Mouse (Mus musculus) inflammation-experienced regulatory T-cells, adult 6 months (primary cell): ENCODE measurements around the gene Ppp2r5b. TPM values are rescaled to one million over a fixed set of nuclear protein-coding genes. Genes with fewer than 3 reads are reported as not detected.
A peak's percentile ranks its signal among the peaks of the same experiment; 100 is the strongest.

Experiments
- ATAC-seq: one replicate; pipeline ENCODE4 v1.8.0; 2017
- polyA plus RNA-seq, 3 experiments: library from polyadenylated mRNA; unstranded; fragments of 100-300 nt; shearing (Covaris generic); gene quantifications; one replicate each; pipeline ENCODE4 v1.2.1; 2017

The Ppp2r5b gene
- polyA plus RNA-seq, 3 experiments from 2014 or later = 1.7 to 3.3 (median 2.2) TPM

DNA sequence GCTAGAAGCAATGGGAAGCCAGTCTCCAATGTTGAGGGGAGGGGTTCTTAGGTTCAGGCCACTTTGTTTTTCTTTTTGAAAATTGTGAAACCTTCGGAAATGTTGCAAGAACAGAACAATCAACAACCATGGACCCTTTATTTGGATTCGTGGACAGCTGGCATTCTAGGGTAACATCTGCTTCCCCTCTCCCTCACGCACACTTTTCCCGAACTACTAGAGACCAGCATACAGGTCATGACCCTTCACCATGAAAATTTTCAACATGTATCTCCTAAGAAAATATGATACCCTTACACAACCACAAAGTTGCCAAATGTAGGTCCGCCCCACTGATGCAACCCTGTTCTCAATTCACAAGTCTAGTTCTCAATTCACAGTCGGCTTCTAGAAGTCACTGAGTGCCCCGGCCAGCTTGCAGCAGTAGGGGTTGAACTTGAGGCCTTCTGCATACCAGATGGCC is 33.0 kb upstream of the Ppp2r5b start:
- ATAC-seq = no peak

DNA sequence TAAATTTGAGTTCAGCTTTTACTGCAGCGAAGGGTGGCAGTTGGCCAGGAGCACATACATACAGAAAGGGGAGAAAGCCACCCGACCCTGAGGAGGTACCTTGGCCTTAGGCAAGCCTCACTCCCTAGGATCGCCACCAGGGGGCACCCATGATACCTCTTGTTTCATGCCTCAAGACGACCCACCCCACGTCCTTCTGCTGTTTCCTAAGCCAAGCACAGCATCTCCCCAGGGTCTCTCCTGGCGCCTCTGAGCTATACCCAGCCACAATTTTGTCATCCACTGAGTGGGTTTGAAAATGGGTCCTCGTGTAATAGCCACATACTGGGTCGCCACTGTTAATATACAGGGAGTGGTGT is 32.5 kb upstream of the Ppp2r5b start:
- ATAC-seq = peak; percentile 84

GRCm38 (mm10) chr19:6267306-6268169 is 31.9 kb upstream of the Ppp2r5b start:
- ATAC-seq = no peak

GRCm38 (mm10) chr19:6265727-6266182 is 30.1 kb upstream of the Ppp2r5b start:
- ATAC-seq = no peak

DNA sequence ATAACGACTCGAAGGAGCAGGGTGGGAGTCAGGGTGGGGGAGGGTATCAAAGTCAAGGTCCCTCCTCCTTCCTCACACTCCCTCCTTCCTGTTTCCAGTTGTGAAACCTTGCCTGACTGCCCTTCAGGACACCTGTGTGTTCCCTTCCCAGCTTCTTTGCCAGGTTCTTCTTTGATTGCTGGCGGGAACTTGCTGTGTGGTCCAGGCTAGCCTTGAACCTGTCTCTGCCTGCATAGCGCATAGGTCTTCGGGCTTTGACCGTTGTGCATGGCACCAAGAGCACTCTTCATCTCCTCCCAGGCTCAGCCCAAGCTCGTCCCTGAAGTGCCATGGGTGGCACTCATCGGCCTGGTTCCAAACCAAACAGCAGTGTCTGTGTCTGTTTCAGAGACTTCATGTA is 29.3 kb upstream of the Ppp2r5b start:
- ATAC-seq = no peak

DNA sequence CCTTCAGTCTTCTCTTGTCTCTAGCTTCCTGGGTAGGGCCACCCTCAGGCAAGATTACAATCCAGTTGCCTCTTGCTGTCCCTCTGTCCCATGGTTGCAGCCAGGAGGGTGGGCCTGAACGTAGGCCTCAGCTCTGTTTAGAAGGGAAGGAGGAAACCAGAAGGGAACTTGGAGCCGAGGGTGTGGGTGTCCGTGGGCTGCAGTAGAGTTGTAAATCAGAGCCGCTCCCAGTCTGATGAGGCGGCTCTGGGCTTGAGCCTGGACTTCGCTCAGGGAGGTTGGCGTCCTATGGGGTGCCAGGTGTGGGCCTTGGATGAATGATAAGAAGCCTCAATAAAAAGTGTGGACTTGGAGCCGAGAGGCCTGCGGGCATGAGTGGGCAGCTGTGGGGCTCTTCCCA is 28.5 kb upstream of the Ppp2r5b start:
- ATAC-seq = no peak

GRCm38 (mm10) chr19:6262839-6263433 is 27.3 kb upstream of the Ppp2r5b start:
- no peak for ATAC-seq

DNA sequence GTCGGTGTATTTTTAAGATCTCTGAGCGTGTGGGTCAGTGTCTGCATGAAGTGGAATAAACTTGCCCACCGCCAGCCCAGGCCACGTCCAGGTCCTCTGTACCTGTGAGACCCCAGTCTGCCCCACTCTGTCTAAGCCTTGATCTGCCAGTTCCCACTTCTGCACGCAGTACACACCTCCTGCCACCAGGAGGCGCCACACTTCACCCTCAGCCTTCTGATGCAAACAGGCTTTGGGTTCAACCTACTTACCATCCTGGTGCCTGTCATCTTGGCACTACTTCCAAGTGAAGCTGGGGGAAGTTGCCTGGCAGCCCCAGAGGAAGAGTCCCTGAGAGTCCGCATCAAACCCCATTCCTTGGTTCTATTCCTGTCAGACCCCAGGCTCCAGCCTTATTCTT is 26.6 kb upstream of the Ppp2r5b start:
- no peak for ATAC-seq

DNA sequence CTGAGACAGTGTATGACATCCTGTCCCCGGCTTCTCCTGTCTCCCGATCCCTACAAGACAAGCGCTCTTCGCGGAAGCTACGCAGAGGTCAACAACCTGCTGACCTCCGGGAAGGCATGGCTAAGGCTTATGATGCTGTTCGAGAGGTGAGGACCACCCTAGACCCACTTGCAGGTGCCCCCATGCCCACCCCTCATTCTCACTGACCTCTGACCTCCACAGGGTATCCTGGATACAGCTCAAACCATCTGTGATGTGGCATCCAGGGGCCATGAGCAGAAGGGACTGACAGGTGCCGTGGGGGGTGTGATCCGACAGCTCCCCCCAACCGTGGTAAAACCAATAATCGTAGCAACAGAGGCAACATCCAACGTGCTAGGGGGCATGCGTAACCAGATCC is 25.7 kb upstream of the Ppp2r5b start:
- ATAC-seq = no peak

- no peak for ATAC-seq
These were observed 25.3 kb upstream of the Ppp2r5b start for GRCm38 (mm10) chr19:6260946-6261345.

DNA sequence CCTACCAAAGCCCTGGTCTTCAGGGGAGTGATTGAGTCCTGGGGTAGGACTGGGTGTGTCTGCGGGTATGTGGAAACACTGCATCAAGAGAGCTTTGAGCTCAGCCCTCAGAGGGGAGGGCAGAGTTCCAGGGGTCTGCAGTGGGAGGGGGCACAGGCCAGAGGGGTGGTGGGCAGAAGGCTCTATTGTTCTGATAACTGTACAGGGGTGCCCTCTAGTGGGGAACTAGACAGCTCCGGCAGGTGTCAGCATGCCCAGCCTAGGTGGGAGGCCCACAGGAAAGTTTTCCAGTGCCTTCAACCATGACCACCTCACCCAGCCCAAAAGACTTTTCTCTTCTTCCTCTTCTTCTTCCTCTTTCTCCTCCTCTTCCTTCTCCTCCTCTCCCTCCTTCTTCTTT is 24.8 kb upstream of the Ppp2r5b start:
- no peak for ATAC-seq

GRCm38 (mm10) chr19:6253021-6253420 is 17.3 kb upstream of the Ppp2r5b start:
- no peak for ATAC-seq

DNA sequence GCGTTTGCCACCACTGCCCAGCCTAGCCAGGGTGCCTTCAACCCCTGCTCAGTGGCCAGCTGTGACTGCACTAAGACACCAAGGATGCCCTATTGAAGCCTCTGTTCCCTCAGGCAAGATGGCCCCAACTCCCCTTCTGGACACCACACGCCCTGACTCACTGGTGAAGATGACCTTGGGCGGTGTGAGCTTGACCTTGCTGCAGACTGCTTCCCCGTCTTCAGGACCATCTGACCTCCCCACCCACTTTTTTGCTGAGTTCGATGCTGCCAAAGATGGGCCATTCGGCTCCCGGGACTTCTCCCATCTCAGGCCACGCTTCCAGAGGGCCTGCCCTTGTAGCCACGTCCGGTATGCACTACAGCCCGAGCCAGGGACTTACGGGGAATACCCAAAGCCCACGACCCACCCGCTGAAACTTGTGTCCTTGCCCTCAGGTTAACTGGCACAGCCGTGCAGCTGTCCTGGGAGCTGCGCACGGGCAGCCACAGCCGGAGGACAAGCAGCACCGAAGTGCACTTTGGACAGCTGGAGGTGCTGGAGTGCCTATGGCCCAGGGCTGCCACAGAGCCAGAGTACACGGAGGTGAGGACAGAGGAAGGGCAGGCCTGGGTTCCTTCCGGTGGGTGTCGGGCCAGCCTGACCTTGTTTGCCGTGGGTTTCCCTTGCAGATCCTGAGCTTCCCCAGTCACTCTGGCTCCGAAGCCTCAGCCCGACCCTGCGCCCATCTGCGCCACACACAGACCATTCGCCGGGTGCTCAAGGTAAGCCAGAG is 12.0 kb upstream of the Ppp2r5b start:
- ATAC-seq = no peak

- ATAC-seq = no peak
These were observed 10.1 kb upstream of the Ppp2r5b start for GRCm38 (mm10) chr19:6245806-6246205.

DNA sequence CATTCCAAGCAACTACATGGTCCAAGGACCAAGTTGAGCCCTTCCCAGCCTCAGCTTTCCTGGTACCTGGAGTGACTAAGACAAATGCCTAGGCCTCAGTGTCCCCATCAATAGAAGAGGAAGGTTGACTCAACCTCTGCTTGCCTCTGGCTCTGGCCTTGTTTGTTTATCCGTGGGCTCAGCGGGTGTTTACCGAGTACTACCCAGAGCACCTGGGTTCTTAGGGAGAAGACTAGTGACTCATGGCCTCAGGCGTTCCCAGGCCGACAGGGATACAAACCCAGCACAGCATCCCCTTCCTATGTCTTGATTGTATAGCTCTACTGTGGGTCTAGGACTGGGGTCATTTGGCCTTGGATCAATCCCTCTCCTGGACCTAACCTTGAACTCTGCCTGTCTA is 7.6 kb upstream of the Ppp2r5b start:
- no peak for ATAC-seq

- ATAC-seq = peak; percentile 74
These were observed 6.6 kb upstream of the Ppp2r5b start for GRCm38 (mm10) chr19:6242281-6242680.

GRCm38 (mm10) chr19:6241274-6242107 is 5.8 kb upstream of the Ppp2r5b start, which contains the start of gene Atg2a:
Atg2a (plus strand) TSS chr19:6241668.
- peak; percentile 90 for ATAC-seq

- ATAC-seq = no peak
These were observed 5.1 kb upstream of the Ppp2r5b start for GRCm38 (mm10) chr19:6240725-6241124.

DNA sequence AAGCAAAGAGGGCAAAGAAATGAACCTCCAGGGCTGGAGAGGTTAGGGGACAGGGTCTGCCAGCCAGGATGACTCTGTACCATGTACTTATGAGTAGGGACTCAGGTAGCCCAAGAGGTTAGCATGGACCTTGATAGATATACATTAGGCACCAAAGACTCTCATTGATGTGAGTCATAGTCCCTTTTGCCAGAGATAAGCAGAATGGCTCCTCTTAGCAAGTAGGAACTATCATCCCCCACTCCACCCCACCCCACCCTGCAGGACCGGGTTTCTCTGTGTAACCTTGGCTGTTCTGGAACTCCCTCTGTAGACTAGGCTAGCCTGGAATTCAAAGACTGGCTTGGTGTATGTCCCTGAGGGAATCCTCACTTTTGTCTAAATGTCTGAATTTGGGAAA is 4.5 kb upstream of the Ppp2r5b start:
- ATAC-seq = no peak

GRCm38 (mm10) chr19:6238740-6239139 is 3.1 kb upstream of the Ppp2r5b start:
- ATAC-seq = no peak

- no peak for ATAC-seq
These were observed 1.2 kb upstream of the Ppp2r5b start for GRCm38 (mm10) chr19:6236842-6237241.

- ATAC-seq = peak; percentile 85
These were observed 375 bp upstream of the Ppp2r5b start for GRCm38 (mm10) chr19:6236053-6236441.
